Mouse (Mus musculus): ENCODE results near the gene Wipf3. TPM values are rescaled to one million over a fixed set of nuclear protein-coding genes. Genes with fewer than 3 reads are reported as not detected.

The Wipf3 gene
- polyA plus RNA-seq, 1 experiment from 2014 or later, result 1.4 TPM

GRCm38 (mm10) chr6:54447353-54447752, 17.9 kb downstream of the Wipf3 start:
- H3K36me3 ChIP-seq (ENCODE audit: insufficient read depth, low read length), result no peaks in the 10 kb centered on the region
- no peak for TF ChIP-seq CTCF (IDR thresholded peaks at IDR 0.05; ENCODE audit: low read depth)
- H3K27me3 ChIP-seq (ENCODE audit: insufficient read depth, low read length), result no peaks in the 10 kb centered on the region
- DNase-seq (ENCODE audit: low spot score), result no peak
- H3K4me3 ChIP-seq (replicated peaks; ENCODE audit: low read depth, low read length), result no peak overlapping the region
- 82% methylated on average over 4 of the region's 4 CpGs for WGBS
- no peak overlapping the region for H3K9ac ChIP-seq (ENCODE audit: low read depth, low read length)
- H3K4me1 ChIP-seq (replicated peaks; ENCODE audit: insufficient read depth, low read length), result no peaks in the 10 kb centered on the region
- H3K27ac ChIP-seq, result no peak overlapping the region
- H3K9me3 ChIP-seq (replicated peaks; ENCODE audit: low read length), result no peaks in the 10 kb centered on the region
- no peak for ATAC-seq (replicated peaks; ENCODE audit: low FRiP score, low read depth)
- no peak overlapping the region for H3K4me2 ChIP-seq (ENCODE audit: low read length)

- ATAC-seq (replicated peaks; ENCODE audit: low FRiP score, low read depth), result no peak
- Histone ChIP-seq H3K9ac (ENCODE audit: low read depth, low read length) (no peak overlapping the region), H3K4me2 (ENCODE audit: low read length) (no peak overlapping the region), H3K27ac (no peak overlapping the region), H3K27me3 (ENCODE audit: insufficient read depth, low read length) (no peaks in the 10 kb centered on the region), H3K4me1 (replicated peaks; ENCODE audit: insufficient read depth, low read length) (no peaks in the 10 kb centered on the region), H3K4me3 (replicated peaks; ENCODE audit: low read depth, low read length) (no peak overlapping the region), H3K36me3 (ENCODE audit: insufficient read depth, low read length) (no peaks in the 10 kb centered on the region), H3K9me3 (replicated peaks; ENCODE audit: low read length) (no peaks in the 10 kb centered on the region)
- no peak for DNase-seq (ENCODE audit: low spot score)
- TF ChIP-seq CTCF (IDR thresholded peaks at IDR 0.05; ENCODE audit: low read depth), result no peak
- WGBS, result 53% methylated on average over 7 of the region's 7 CpGs
These were observed 30.3 kb downstream of the Wipf3 start for GRCm38 (mm10) chr6:54459661-54460060.

- no peak overlapping the region for H3K4me2 ChIP-seq (ENCODE audit: low read length)
- 76% methylated on average over 6 of the region's 6 CpGs for WGBS
- no peaks in the 10 kb centered on the region for H3K9me3 ChIP-seq (replicated peaks; ENCODE audit: low read length)
- no peaks in the 10 kb centered on the region for H3K36me3 ChIP-seq (ENCODE audit: insufficient read depth, low read length)
- no peak for TF ChIP-seq CTCF (IDR thresholded peaks at IDR 0.05; ENCODE audit: low read depth)
- H3K4me1 ChIP-seq (replicated peaks; ENCODE audit: insufficient read depth, low read length), result no peaks in the 10 kb centered on the region
- H3K27ac ChIP-seq, result no peak overlapping the region
- ATAC-seq (replicated peaks; ENCODE audit: low FRiP score, low read depth) (no peak), DNase-seq (ENCODE audit: low spot score) (no peak)
- no peaks in the 10 kb centered on the region for H3K27me3 ChIP-seq (ENCODE audit: insufficient read depth, low read length)
- no peak overlapping the region for H3K4me3 ChIP-seq (replicated peaks; ENCODE audit: low read depth, low read length)
- no peak overlapping the region for H3K9ac ChIP-seq (ENCODE audit: low read depth, low read length)
These were observed 30.9 kb downstream of the Wipf3 start for GRCm38 (mm10) chr6:54460172-54460914.

- H3K27ac ChIP-seq, result no peak overlapping the region
These were observed 31.7 kb downstream of the Wipf3 start for GRCm38 (mm10) chr6:54460915-54461671.

GRCm38 (mm10) chr6:54462766-54463165, 33.4 kb downstream of the Wipf3 start:
- no peak overlapping the region for H3K4me2 ChIP-seq (ENCODE audit: low read length)
- TF ChIP-seq CTCF (IDR thresholded peaks at IDR 0.05; ENCODE audit: low read depth), result no peak
- no peaks in the 10 kb centered on the region for H3K9me3 ChIP-seq (replicated peaks; ENCODE audit: low read length)
- no peaks in the 10 kb centered on the region for H3K36me3 ChIP-seq (ENCODE audit: insufficient read depth, low read length)
- no peak overlapping the region for H3K4me3 ChIP-seq (replicated peaks; ENCODE audit: low read depth, low read length)
- no peaks in the 10 kb centered on the region for H3K27me3 ChIP-seq (ENCODE audit: insufficient read depth, low read length)
- ATAC-seq (replicated peaks; ENCODE audit: low FRiP score, low read depth) (no peak), DNase-seq (ENCODE audit: low spot score) (no peak)
- H3K27ac ChIP-seq, result no peak overlapping the region
- no peak overlapping the region for H3K9ac ChIP-seq (ENCODE audit: low read depth, low read length)
- no peaks in the 10 kb centered on the region for H3K4me1 ChIP-seq (replicated peaks; ENCODE audit: insufficient read depth, low read length)
- WGBS, result 90% methylated on average over 6 of the region's 6 CpGs

More at GRCm38 (mm10) chr6:54460915-54461671, 31.7 kb downstream of the Wipf3 start:
- Histone ChIP-seq H3K9ac (ENCODE audit: low read depth, low read length) (no peak overlapping the region), H3K27me3 (ENCODE audit: insufficient read depth, low read length) (no peaks in the 10 kb centered on the region), H3K36me3 (ENCODE audit: insufficient read depth, low read length) (no peaks in the 10 kb centered on the region), H3K4me1 (replicated peaks; ENCODE audit: insufficient read depth, low read length) (no peaks in the 10 kb centered on the region), H3K4me2 (ENCODE audit: low read length) (no peak overlapping the region), H3K4me3 (replicated peaks; ENCODE audit: low read depth, low read length) (no peak overlapping the region), H3K9me3 (replicated peaks; ENCODE audit: low read length) (no peaks in the 10 kb centered on the region)
- DNase-seq (ENCODE audit: low spot score), result no peak
- WGBS, result 74% methylated on average over 13 of the region's 13 CpGs
- no peak for TF ChIP-seq CTCF (IDR thresholded peaks at IDR 0.05; ENCODE audit: low read depth)
- ATAC-seq (replicated peaks; ENCODE audit: low FRiP score, low read depth), result no peak

- H3K4me2 ChIP-seq (ENCODE audit: low read length), result no peak overlapping the region
- no peak overlapping the region for H3K27ac ChIP-seq
- H3K27me3 ChIP-seq (ENCODE audit: insufficient read depth, low read length), result no peaks in the 10 kb centered on the region
- no peak for TF ChIP-seq CTCF (IDR thresholded peaks at IDR 0.05; ENCODE audit: low read depth)
- DNase-seq (ENCODE audit: low spot score) (no peak), ATAC-seq (replicated peaks; ENCODE audit: low FRiP score, low read depth) (no peak)
- 72% methylated on average over 8 of the region's 8 CpGs for WGBS
- H3K4me3 ChIP-seq (replicated peaks; ENCODE audit: low read depth, low read length), result no peak overlapping the region
- no peak overlapping the region for H3K9ac ChIP-seq (ENCODE audit: low read depth, low read length)
- no peaks in the 10 kb centered on the region for H3K9me3 ChIP-seq (replicated peaks; ENCODE audit: low read length)
- H3K4me1 ChIP-seq (replicated peaks; ENCODE audit: insufficient read depth, low read length), result no peaks in the 10 kb centered on the region
- H3K36me3 ChIP-seq (ENCODE audit: insufficient read depth, low read length), result no peaks in the 10 kb centered on the region
These were observed 34.5 kb downstream of the Wipf3 start for GRCm38 (mm10) chr6:54463701-54464458.
